Mouse (Mus musculus) gastrocnemius, postnatal 14 days (tissue): Measurements from ENCODE around the gene Pramel4. TPM values are rescaled to one million over a fixed set of nuclear protein-coding genes. Genes with fewer than 3 reads are reported as not detected.
"Not testable (repeated sequence)": the region's sequence is repeated elsewhere in the genome, so short reads cannot be mapped to it uniquely, and the experiment has no call there.

Source experiments
- DNase-seq: peaks from one replicate; pipeline ENCODE4 v3.0.0; 2021; ENCODE audit warnings: mixed read lengths
- intact Hi-C: fragments of 180-260 bp; cut with DNase I; formaldehyde crosslinking; loops from one replicate; pipeline ENCODE4 v1.15.1; 2025; ENCODE audit warnings: low total_unique reads
- long read RNA-seq, 2 experiments: library from polyadenylated mRNA; stranded (forward); transcript quantifications; one replicate each; pipeline ENCODE4 v2.0.0; 2021
- total RNA-seq, 2 experiments: library from RNA; stranded (reverse); gene quantifications; 2 replicates each; pipeline ENCODE4 v1.2.3; 2021

Gene Pramel4
- not detected for total RNA-seq
- long read RNA-seq, experiment 1 = 0 reads
- long read RNA-seq, experiment 2 = 0 reads

- intact Hi-C loops, DNase-seq: not testable (repeated sequence)
Observed at GRCm38 (mm10) chr4:144058826-144059225, at the start of gene Pramel4. Gene Pramel4, plus strand, starts transcription at chr4:144059126.

- intact Hi-C loops = not testable (repeated sequence)
Observed at GRCm38 (mm10) chr4:144106174-144106573, 47.2 kb downstream of the Pramel4 start, which contains the start of gene Gm13102. Gene Gm13102, plus strand, starts transcription at chr4:144106474.

More at GRCm38 (mm10) chr4:144106174-144106573, 47.2 kb downstream of the Pramel4 start, which contains the start of gene Gm13102:
- DNase-seq = not testable (repeated sequence)

Other genes with a start within 250 kb of the Pramel4 start
- not detected for gene Gm13084, start 243.0 kb upstream of the Pramel4 start, total RNA-seq
- not detected for gene Gm13103, start 212.6 kb upstream of the Pramel4 start, total RNA-seq
- gene Pramef6, start 158.7 kb upstream of the Pramel4 start, total RNA-seq = not detected
- not detected for gene Pramef25, start 108.1 kb upstream of the Pramel4 start, total RNA-seq
- gene Gm13101, start 92.2 kb upstream of the Pramel4 start, total RNA-seq = not detected
- not detected for gene Pramef17, start 64.8 kb upstream of the Pramel4 start, total RNA-seq
- gene Gm13102, start 47.3 kb downstream of the Pramel4 start, total RNA-seq = not detected
- not detected for gene Oog3, start 103.5 kb downstream of the Pramel4 start, total RNA-seq
- not detected for gene Oog2, start 131.6 kb downstream of the Pramel4 start, total RNA-seq
- gene C87977, start 154.2 kb downstream of the Pramel4 start, total RNA-seq = not detected
- not detected for gene Pramel5, start 221.4 kb downstream of the Pramel4 start, total RNA-seq